Mouse (Mus musculus) forebrain, postnatal 0 days (tissue): ENCODE measurements around the gene Lrrc72. TPM values are rescaled to one million over a fixed set of nuclear protein-coding genes. Genes with fewer than 3 reads are reported as not detected.

ENCODE experiments used
- ATAC-seq: fragments of 200-750 bp; cut with Nextera tagmentation; 2 replicates; pipeline ENCODE4 v1.8.0; 2017; ENCODE audit warnings: mild to moderate bottlenecking, moderate library complexity
- DNase-seq: peaks from one replicate; pipeline ENCODE4 v3.0.0-alpha.2; 2015
- H3K27ac ChIP-seq: fragments of 300-500 bp; sonication (generic); 2 replicates; pipeline ENCODE4 v1.5.1; 2014; ENCODE audit warnings: low read depth, mild to moderate bottlenecking, antibody characterized with exemption, low read length, moderate library complexity, mixed read lengths
- H3K27me3 ChIP-seq: fragments of 300-500 bp; sonication (generic); 2 replicates; pipeline ENCODE4 v1.6.1; 2014; ENCODE audit warnings: mild to moderate bottlenecking, low read length, mixed read lengths; ENCODE audit not compliant: insufficient read depth
- H3K36me3 ChIP-seq: fragments of 300-500 bp; sonication (generic); 2 replicates; pipeline ENCODE4 v1.6.1; 2014; ENCODE audit warnings: mild to moderate bottlenecking, moderate library complexity; ENCODE audit not compliant: insufficient read depth
- H3K4me1 ChIP-seq: fragments of 300-500 bp; sonication (generic); 2 replicates; pipeline ENCODE4 v1.6.1; 2014; ENCODE audit warnings: antibody characterized with exemption; ENCODE audit not compliant: insufficient read depth
- H3K4me2 ChIP-seq: fragments of 300-500 bp; sonication (generic); 2 replicates; pipeline ENCODE4 v1.6.1; 2014; ENCODE audit warnings: low read depth, mild to moderate bottlenecking, moderate library complexity
- H3K4me3 ChIP-seq: fragments of 300-500 bp; sonication (generic); 2 replicates; pipeline ENCODE4 v1.5.1; 2014; ENCODE audit warnings: low read depth, low read length, mixed read lengths
- H3K9ac ChIP-seq: fragments of 300-500 bp; sonication (generic); 2 replicates; pipeline ENCODE4 v1.6.1; 2014; ENCODE audit warnings: mild to moderate bottlenecking
- H3K9me3 ChIP-seq: fragments of 300-500 bp; sonication (generic); 2 replicates; pipeline ENCODE4 v1.6.1; 2016; ENCODE audit warnings: low read length
- CTCF ChIP-seq: sonication (generic); IDR thresholded peaks from 2 replicates; pipeline ENCODE4 v1.5.1; 2016; ENCODE audit warnings: antibody characterized with exemption, control low read depth, low read depth
- WGBS: fragments of 180-500 bp; shearing (Covaris S2); extraction: QIAGEN DNeasy Blood & Tissue Kit; methylation state at CpG from one replicate; pipeline ENCODE4 v1.1.7; 2014; 5-methylcytosine and 5-hydroxymethylcytosine counted together
- polyA plus RNA-seq: library from polyadenylated mRNA; unstranded; fragments of >200 nt; fragmentation: Nextera tagmentation; extraction: Ambion mirVana; gene quantifications from 2 replicates; pipeline ENCODE4 v1.2.1, GENCODE M21; 2015
- total RNA-seq: library from RNA; depleted of rRNA; stranded (reverse); fragments of >200 nt; gene quantifications from 2 replicates; pipeline ENCODE4 v1.2.3, GENCODE M21; 2014; rRNA removed

The Lrrc72 gene
- not detected in 2 replicates for total RNA-seq
- not detected in 2 replicates for polyA plus RNA-seq

- no peak within 1 kb of the TSS for H3K4me3 ChIP-seq
- ATAC-seq (no peak), DNase-seq (no peak)
- H3K9me3 ChIP-seq: no peaks in the 10 kb centered on the region
- H3K9ac ChIP-seq: no peak within 1 kb of the TSS
- H3K27ac ChIP-seq: no peak within 1 kb of the TSS
- H3K4me2 ChIP-seq: no peak within 1 kb of the TSS
- no peaks in the 10 kb centered on the region for H3K27me3 ChIP-seq
- no peaks in the 10 kb centered on the region for H3K36me3 ChIP-seq
- 94% methylated on average over 9 of the region's 9 CpGs for WGBS
- TF ChIP-seq CTCF: no peak
- H3K4me1 ChIP-seq: no peaks in the 10 kb centered on the region
These were observed at the start of gene Lrrc72 for GRCm38 (mm10) chr12:36253298-36253697. Gene Lrrc72 (minus strand): TSS chr12:36253398.

- Histone ChIP-seq H3K9ac (no peak overlapping the region), H3K4me2 (peak overlapping the region; percentile 18), H3K4me3 (0 out of 2 replicates have a peak overlapping the region, but pooled peaks have one; percentile 1), H3K27me3 (no peaks in the 10 kb centered on the region), H3K4me1 (no peaks in the 10 kb centered on the region), H3K9me3 (no peaks in the 10 kb centered on the region), H3K36me3 (no peaks in the 10 kb centered on the region), H3K27ac (no peak overlapping the region)
- 62% methylated on average over 12 of the region's 12 CpGs for WGBS
- DNase-seq (peak; percentile 61), ATAC-seq (peak; percentile 90)
- TF ChIP-seq CTCF: no peak
These were observed 49.1 kb upstream of the Lrrc72 start for GRCm38 (mm10) chr12:36302326-36302725.

GRCm38 (mm10) chr12:36291346-36291745 lies 38.1 kb upstream of the Lrrc72 start:
- Histone ChIP-seq H3K4me3 (no peak overlapping the region), H3K4me2 (no peak overlapping the region), H3K4me1 (no peaks in the 10 kb centered on the region), H3K9me3 (no peaks in the 10 kb centered on the region), H3K36me3 (no peaks in the 10 kb centered on the region), H3K9ac (no peak overlapping the region), H3K27me3 (no peaks in the 10 kb centered on the region), H3K27ac (no peak overlapping the region)
- TF ChIP-seq CTCF: no peak
- WGBS: 64% methylated on average over 6 of the region's 6 CpGs
- no peak for ATAC-seq
- no peak for DNase-seq

- no peak overlapping the region for H3K9ac ChIP-seq
- no peak overlapping the region for H3K4me2 ChIP-seq
- H3K4me3 ChIP-seq: no peak overlapping the region
- ATAC-seq (no peak), DNase-seq (no peak)
- H3K36me3 ChIP-seq: no peaks in the 10 kb centered on the region
- no peaks in the 10 kb centered on the region for H3K4me1 ChIP-seq
- WGBS: 78% methylated on average over 4 of the region's 4 CpGs
- no peaks in the 10 kb centered on the region for H3K27me3 ChIP-seq
- no peak overlapping the region for H3K27ac ChIP-seq
- TF ChIP-seq CTCF: no peak
- H3K9me3 ChIP-seq: no peaks in the 10 kb centered on the region
These were observed 37.3 kb upstream of the Lrrc72 start for GRCm38 (mm10) chr12:36290465-36290864.

GRCm38 (mm10) chr12:36289634-36290033 lies 36.4 kb upstream of the Lrrc72 start:
- H3K27ac ChIP-seq: no peak overlapping the region
- no peak for TF ChIP-seq CTCF
- no peaks in the 10 kb centered on the region for H3K36me3 ChIP-seq
- no peak overlapping the region for H3K9ac ChIP-seq
- H3K4me3 ChIP-seq: no peak overlapping the region
- 67% methylated on average over 8 of the region's 8 CpGs for WGBS
- no peak overlapping the region for H3K4me2 ChIP-seq
- no peaks in the 10 kb centered on the region for H3K9me3 ChIP-seq
- ATAC-seq: peak; percentile 91
- no peaks in the 10 kb centered on the region for H3K27me3 ChIP-seq
- DNase-seq: peak; percentile 40
- H3K4me1 ChIP-seq: no peaks in the 10 kb centered on the region

- Histone ChIP-seq H3K9me3 (no peaks in the 10 kb centered on the region), H3K4me2 (no peak overlapping the region), H3K4me1 (no peaks in the 10 kb centered on the region), H3K27ac (no peak overlapping the region), H3K4me3 (no peak overlapping the region), H3K36me3 (no peaks in the 10 kb centered on the region), H3K9ac (no peak overlapping the region), H3K27me3 (no peaks in the 10 kb centered on the region)
- no peak for TF ChIP-seq CTCF
- WGBS: 55% methylated on average over 3 of the region's 3 CpGs
- peak; percentile 33 for DNase-seq
- 0 out of 2 replicates have a peak, but pooled peaks have one; percentile 20 for ATAC-seq
These were observed 21.6 kb upstream of the Lrrc72 start for GRCm38 (mm10) chr12:36274823-36275222.

GRCm38 (mm10) chr12:36267670-36268246 lies 14.6 kb upstream of the Lrrc72 start:
- Histone ChIP-seq H3K4me3 (no peak overlapping the region), H3K4me2 (no peak overlapping the region), H3K4me1 (no peaks in the 10 kb centered on the region), H3K9ac (no peak overlapping the region), H3K27ac (no peak overlapping the region), H3K27me3 (no peaks in the 10 kb centered on the region), H3K9me3 (no peaks in the 10 kb centered on the region), H3K36me3 (no peaks in the 10 kb centered on the region)
- no peak for TF ChIP-seq CTCF
- ATAC-seq (no peak), DNase-seq (no peak)
- WGBS: 92% methylated on average over 8 of the region's 8 CpGs
